Mouse (Mus musculus): Measurements from ENCODE around the gene Nwd1.

The Nwd1 gene

DNA sequence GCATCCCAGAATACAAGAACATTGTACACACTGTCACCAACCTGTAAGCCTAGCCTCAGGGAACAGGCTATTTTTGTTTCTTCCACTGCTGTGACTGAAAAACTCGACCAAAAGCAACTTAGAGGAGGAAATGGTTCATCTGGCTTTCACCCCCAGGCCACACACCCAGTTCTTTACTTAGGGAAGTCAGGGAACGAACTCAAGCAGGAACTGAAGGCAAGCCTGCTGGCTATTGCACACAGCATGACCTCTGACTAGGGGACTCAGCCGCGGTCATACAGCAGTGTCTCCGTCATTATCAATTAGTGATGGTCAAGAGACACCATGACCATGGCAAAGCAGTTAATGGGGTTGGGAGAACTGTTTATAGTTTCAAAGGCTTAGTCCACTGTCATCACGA lies 66.1 kb downstream of the Nwd1 start:
- DNase-seq (ENCODE audit: low spot score in 2 of 2): no peak

DNA sequence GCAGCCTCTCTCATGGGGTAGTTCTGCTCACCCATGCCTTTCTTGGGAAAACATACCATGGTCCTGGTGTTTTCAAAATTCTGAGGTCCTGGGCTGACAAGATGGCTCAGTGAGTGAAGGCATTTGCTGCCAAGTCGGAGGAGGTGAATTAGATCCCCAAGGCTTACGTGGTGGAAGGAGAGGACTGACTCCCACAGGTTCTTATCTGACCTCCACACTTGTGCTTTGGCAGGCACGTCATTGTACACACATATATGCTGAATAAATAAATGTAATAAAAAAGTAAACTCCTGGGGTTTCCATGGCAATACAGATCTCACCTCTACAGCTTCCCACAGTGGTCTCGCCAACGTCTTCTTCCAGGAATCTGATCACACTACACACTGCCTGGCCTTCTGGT lies 70.1 kb downstream of the Nwd1 start:
- DNase-seq (ENCODE audit: low spot score in 2 of 2): no peak

DNA sequence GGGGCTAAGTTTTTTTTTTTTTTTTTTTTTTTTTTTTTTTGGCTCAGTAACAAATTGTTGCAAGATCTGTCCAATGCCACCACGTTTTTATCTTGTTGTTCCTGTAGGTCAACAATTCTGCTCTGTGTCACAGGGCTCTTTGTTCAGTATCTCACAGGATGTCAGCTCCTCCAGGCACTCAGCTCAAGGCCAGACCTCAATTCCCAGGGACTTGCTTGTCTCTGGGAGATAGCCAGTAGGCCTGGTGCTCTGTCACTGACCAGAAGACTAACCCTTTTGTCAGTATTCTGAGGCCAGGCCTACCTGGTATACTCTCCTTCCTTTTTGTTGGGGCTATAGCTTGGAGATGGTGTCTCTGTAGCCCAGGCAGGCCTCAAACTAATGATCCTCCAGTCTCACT lies 74.0 kb downstream of the Nwd1 start:
- no peak for DNase-seq (ENCODE audit: low spot score in 2 of 2)

DNA sequence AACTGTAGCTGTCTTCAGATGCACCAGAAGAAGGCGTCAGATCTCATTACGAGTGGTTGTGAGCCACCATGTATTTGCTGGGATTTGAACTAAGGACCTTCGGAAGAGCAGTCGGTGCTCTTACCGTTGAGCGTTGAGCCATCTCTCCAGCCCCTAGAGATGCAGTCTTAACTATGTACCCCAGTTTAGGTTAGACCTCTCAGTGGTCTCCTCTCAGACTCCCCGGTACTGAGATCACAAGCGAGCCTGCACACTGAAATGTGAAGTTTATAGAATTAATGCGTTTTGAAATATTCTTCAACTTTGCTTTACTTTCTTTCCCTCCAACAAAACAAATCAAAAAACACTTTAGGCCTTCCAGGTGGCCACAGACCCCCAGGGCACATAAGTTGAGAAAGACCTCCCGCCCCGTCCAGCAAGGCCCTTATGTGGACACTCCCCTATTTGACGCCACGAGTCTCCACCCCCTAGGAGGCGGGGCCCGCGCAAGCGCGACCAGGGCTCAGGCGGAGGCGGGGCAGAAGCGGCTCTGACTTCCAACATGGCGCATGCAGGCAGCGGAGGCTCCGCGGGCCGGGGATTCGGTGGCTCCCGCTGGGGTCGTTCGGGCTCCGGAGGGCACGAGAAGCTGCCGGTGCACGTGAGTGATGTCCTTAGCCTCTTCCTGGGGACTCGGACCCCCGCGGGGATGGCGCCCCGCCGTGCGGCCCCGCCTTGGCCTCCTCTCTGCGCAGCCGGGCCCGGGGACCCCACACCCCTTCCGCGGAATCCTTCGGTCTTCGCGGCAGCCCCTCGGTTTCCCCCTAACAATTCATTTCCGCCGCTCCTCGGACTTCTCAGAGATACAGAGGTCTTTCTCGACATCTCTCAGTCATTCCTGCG lies 76.5 kb downstream of the Nwd1 start, which contains the start of gene Sin3b:
Gene Sin3b (plus strand): TSS at position 517 of the 882 bp plus-strand sequence.
- peak; percentile 96 to 97 for DNase-seq (ENCODE audit: low spot score in 2 of 2)

GRCm38 (mm10) chr8:72723651-72724001 lies 77.1 kb downstream of the Nwd1 start:
- peak in 1 of 2 experiments; percentile 43 for DNase-seq (ENCODE audit: low spot score in 2 of 2)

GRCm38 (mm10) chr8:72728636-72729035 lies 82.1 kb downstream of the Nwd1 start:
- DNase-seq (ENCODE audit: low spot score in 2 of 2): no peak

- no peak for DNase-seq (ENCODE audit: low spot score in 2 of 2)
Measured at GRCm38 (mm10) chr8:72735001-72735400, 88.5 kb downstream of the Nwd1 start.

- DNase-seq (ENCODE audit: low spot score in 2 of 2): no peak
Measured at GRCm38 (mm10) chr8:72736868-72737267, 90.4 kb downstream of the Nwd1 start.

DNA sequence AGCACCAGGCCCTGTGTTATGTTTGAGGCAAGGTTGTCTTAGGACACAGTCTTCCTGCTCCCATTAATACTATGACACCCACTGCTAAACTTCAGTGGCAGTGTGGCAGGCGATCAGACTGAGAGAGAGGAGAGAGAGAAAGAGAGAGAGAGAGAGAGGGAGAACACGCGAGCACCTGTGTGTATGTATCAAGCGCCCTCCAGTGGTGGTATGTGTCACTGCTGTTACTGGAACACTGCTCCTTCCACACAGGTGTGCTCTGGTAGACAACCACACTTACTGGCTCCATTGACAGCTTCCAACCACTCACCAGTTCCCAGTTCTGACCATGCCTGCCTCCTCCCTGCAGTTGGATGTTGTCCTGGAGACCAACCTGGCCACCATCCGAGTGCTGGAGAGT lies 99.5 kb downstream of the Nwd1 start:
- DNase-seq (ENCODE audit: low spot score in 2 of 2): peak; percentile 34 to 71

GRCm38 (mm10) chr8:72749846-72750245 lies 103.3 kb downstream of the Nwd1 start:
- peak in 1 of 2 experiments; percentile 12 for DNase-seq (ENCODE audit: low spot score in 2 of 2)

DNA sequence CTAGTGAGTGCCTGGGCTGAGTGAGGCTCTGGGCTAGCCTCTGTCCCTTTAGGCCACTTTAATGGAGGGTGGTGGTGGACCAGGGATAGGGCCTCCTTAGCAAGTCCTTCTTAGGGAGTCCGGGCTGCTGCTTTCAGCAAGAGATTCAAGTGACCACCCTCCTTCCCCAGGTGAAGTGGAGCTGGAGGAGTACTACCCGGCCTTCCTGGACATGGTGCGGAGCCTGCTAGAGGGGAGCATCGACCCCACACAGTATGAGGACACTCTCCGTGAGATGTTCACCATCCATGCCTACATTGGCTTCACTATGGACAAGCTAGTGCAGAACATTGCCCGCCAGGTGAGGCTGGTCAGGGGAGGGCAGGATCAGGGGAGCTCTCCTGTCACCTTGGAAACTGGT lies 103.8 kb downstream of the Nwd1 start:
- DNase-seq (ENCODE audit: low spot score in 2 of 2): peak in 1 of 2 experiments; percentile 6

- peak in 1 of 2 experiments; percentile 7 for DNase-seq (ENCODE audit: low spot score in 2 of 2)
Measured at GRCm38 (mm10) chr8:72751126-72751525, 104.6 kb downstream of the Nwd1 start.

DNA sequence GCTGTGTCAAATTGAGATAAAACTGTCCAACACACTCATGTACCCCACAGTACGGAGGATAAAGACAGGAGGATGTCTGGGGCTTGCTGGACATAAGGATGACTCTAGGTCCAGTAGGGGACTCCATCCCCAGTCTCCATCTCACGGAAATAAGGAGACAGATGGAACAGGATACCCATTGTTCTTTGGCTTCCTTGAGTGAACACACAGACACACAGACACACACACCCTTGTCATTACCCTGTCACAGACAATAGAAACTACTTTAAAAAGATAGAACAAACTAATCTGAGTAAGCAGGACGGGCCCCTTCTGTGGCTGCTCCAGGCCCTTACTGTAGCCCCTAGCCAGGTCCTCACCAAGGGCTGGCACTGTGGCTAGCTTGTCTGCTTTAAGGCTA lies 105.8 kb downstream of the Nwd1 start:
- DNase-seq (ENCODE audit: low spot score in 2 of 2): peak in 1 of 2 experiments; percentile 5

DNA sequence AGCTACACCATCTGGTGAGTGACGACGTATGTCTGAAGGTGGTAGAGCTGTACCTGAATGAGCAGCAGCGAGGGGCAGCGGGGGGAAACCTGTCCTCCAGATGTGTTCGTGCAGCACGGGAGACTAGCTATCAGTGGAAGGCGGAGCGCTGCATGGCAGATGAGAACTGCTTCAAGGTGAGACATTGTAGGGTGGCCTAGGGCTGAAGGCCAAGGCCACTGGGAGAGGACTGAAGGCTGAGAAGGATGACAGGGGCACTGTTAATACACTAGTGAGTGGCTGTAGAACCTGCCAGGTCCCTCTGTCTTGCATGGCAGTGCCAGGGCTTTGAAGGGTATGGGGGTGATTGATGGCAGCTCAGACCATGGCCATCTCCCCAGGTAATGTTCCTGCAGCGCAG lies 106.7 kb downstream of the Nwd1 start:
- DNase-seq (ENCODE audit: low spot score in 2 of 2): peak in 1 of 2 experiments; percentile 9

DNA sequence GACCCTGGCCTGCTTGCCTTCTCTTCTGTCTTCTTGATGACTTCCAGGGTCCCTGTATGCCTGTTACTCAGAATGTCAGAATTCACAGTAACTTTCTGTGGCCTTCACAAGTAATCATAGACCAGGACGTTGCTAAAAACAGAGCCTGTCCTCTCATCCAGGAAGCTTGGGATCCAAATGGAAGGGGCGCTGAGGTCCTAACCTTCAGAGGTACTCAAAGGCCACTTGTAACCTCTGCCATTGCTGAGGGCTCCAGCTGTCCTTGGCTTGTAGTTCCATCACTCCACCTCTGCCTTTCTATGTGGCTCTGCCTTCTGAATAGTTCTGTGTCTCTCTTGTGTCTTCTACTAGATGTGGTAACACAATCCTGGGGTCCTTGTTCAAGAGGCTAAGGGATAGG lies 107.3 kb downstream of the Nwd1 start:
- no peak for DNase-seq (ENCODE audit: low spot score in 2 of 2)

GRCm38 (mm10) chr8:72756031-72756430 lies 109.5 kb downstream of the Nwd1 start:
- DNase-seq (ENCODE audit: low spot score in 2 of 2): peak in 1 of 2 experiments; percentile 1

- DNase-seq (ENCODE audit: low spot score in 2 of 2): peak in 1 of 2 experiments; percentile 4
Measured at GRCm38 (mm10) chr8:72756771-72757390, 110.4 kb downstream of the Nwd1 start.

GRCm38 (mm10) chr8:72757426-72758195 lies 111.1 kb downstream of the Nwd1 start:
- peak in 1 of 2 experiments; percentile 1 for DNase-seq (ENCODE audit: low spot score in 2 of 2)

GRCm38 (mm10) chr8:72758310-72758709 lies 111.8 kb downstream of the Nwd1 start:
- DNase-seq (ENCODE audit: low spot score in 2 of 2): peak in 1 of 2 experiments; percentile 1

DNA sequence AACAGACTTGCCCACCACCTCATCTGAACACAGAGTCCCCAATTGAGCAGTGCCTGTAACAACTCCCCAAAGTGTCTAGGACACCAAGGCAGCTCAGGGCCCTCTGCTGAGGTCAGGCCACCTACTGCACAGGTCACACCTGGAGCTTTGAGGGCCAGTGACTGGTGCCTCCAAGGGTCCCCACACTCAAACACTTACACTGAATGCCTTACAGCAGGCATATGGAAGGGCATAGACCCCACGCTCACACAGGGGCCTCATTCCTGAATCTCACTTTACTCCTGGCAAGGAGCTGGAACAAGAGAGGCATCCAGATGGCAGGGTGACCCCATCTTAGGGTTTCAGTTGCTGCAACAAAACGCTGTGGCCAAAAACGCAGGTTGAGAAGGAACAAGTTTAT lies 113.7 kb downstream of the Nwd1 start:
- no peak for DNase-seq (ENCODE audit: low spot score in 2 of 2)

GRCm38 (mm10) chr8:72761322-72762051 lies 115.0 kb downstream of the Nwd1 start, which contains the start of gene F2rl3:
Gene F2rl3, plus strand, starts transcription at chr8:72761880.
- peak in 1 of 2 experiments; percentile 5 for DNase-seq (ENCODE audit: low spot score in 2 of 2)

Data from spleen, postnatal 10 days (tissue).